ENCODE assay signal across 22 mouse cellular contexts in the genomic region with DNA sequence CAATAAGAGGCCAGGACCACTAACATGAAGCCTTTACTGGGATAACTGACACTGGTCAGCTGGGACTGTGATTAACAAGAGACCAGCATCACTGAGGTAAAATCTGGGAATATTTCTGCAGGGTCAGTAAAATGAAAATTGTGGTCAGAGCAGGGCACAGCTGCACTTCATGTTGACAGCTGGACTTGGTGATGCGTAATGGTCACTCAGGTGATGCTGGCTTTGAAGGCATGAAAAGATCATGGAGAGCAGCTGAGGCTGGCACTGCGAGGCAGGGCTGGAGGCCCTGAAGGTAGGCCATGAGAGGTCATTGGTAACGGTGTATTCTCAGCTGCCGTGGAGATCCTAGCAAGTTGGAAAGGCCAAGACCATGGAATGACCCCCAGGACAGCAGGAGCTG. TPM values are rescaled to one million over a fixed set of nuclear protein-coding genes. Genes with fewer than 3 reads are reported as not detected.
A peak's percentile ranks its signal among the peaks of the same experiment; 100 is the strongest.
DNase-seq lines count a peak whose midpoint lies in the region; ATAC-seq and TF ChIP-seq lines count a peak whose summit lies in the region.
"Had no signal": no experiment of that assay in that cellular context is flagged by ENCODE, and none has a peak within 500 bp of the region (broad histone marks: within the 10 kb centered on the region; RNA-seq: fewer than 3 reads in every experiment).

No protein-coding gene starts in this region.

- TF ChIP-seq POLR2A in myocyte (IDR thresholded peaks at IDR 0.05; ENCODE audit: insufficient read length, low read depth), result no peak

- no peaks in the 10 kb centered on the region for H3K79me3 ChIP-seq in C2C12 (ENCODE audit: low read depth)

- DNase-seq in neural tube, embryonic 10.5 days (ENCODE audit: extremely low spot score, low spot score), result peak; percentile 12
- DNase-seq in thymus, postnatal 14 days, result no peak
- DNase-seq in right cerebral cortex, postnatal 14 days, result no peak
- DNase-seq: adrenal gland, adult 2 months; adrenal gland, adult 8-10 months; adrenal gland, postnatal 10 days; adrenal gland, postnatal 14 days; adrenal gland, postnatal 25 days; adrenal gland, postnatal 36 days; B cell, adult 2 months; cerebellum, adult 11 months; cerebellum, adult 11-12 months; cerebellum, adult 18-20 months; cerebellum, adult 2 months had no signal

- 96% methylated on average over 4 of the region's 4 CpGs for WGBS in neural tube, embryonic 15.5 days

- no peak for TF ChIP-seq CTCF in C2C12 (IDR thresholded peaks at IDR 0.05; ENCODE audit: control insufficient read depth, insufficient read depth, insufficient read length)

- H3K4me1 ChIP-seq in neural tube, embryonic 15.5 days, result peaks cover 31% of the 10 kb centered on the region; the same call in 1 of the 2 replicates

- H3K9ac ChIP-seq in neural tube, embryonic 15.5 days (replicated peaks), result no peak overlapping the region

- no peaks in the 10 kb centered on the region for H3K27me3 ChIP-seq in neural tube, embryonic 15.5 days (replicated peaks)
- no peaks in the 10 kb centered on the region for H3K27me3 ChIP-seq in C2C12 (ENCODE audit: control insufficient read depth, insufficient read depth, insufficient read length)
- no peaks in the 10 kb centered on the region for H3K27me3 ChIP-seq in myocyte (ENCODE audit: control insufficient read depth, insufficient read depth, insufficient read length)
- H3K27me3 ChIP-seq: CH12.LX, Patski had no signal

- H3ac ChIP-seq in C2C12 (ENCODE audit: control insufficient read depth, insufficient read length, low read depth) (no peak overlapping the region), myocyte (ENCODE audit: control insufficient read depth, insufficient read length) (no peak overlapping the region)

- H3K4me2 ChIP-seq in neural tube, embryonic 15.5 days, result no peak overlapping the region
- no peak overlapping the region for H3K4me2 ChIP-seq in myocyte (ENCODE audit: low read depth)

- H3K79me2 ChIP-seq in C2C12 (ENCODE audit: control insufficient read depth, insufficient read depth) (no peaks in the 10 kb centered on the region), myocyte (ENCODE audit: control insufficient read depth, insufficient read depth) (no peaks in the 10 kb centered on the region)

- no peak overlapping the region for H3K4me3 ChIP-seq in neural tube, embryonic 15.5 days (replicated peaks)
- H3K4me3 ChIP-seq in C2C12 (ENCODE audit: insufficient read depth, poor library complexity, severe bottlenecking) (no peak overlapping the region), myocyte (no peak overlapping the region)

- H3K27ac ChIP-seq in neural tube, embryonic 15.5 days (replicated peaks), result no peak overlapping the region

- no peaks in the 10 kb centered on the region for H3K9me3 ChIP-seq in neural tube, embryonic 15.5 days (replicated peaks)
- H3K9me3 ChIP-seq: G1E had no signal

- H3K36me3 ChIP-seq in neural tube, embryonic 15.5 days, result no peaks in the 10 kb centered on the region
- no peaks in the 10 kb centered on the region for H3K36me3 ChIP-seq in C2C12 (ENCODE audit: control insufficient read depth, insufficient read depth)
- no peaks in the 10 kb centered on the region for H3K36me3 ChIP-seq in myocyte (ENCODE audit: control insufficient read depth, insufficient read depth)

- ATAC-seq in neural tube, embryonic 15.5 days (ENCODE audit: low FRiP score), result no peak
- ATAC-seq: activated CD4-positive, CD25-positive, alpha-beta regulatory T cell, adult 4 months; CD4-positive, CD25-positive, alpha-beta regulatory T cell, adult 4 months; Patski had no signal

TF ChIP-seq in C2C12, 6 proteins besides CTCF, POLR2A, EP300 and RAD21:
- TF ChIP-seq CEBPB (IDR thresholded peaks at IDR 0.05; ENCODE audit: low read depth) (no peak), MAX (IDR thresholded peaks at IDR 0.05) (no peak), MYOD1 (IDR thresholded peaks at IDR 0.05; ENCODE audit: control insufficient read depth, insufficient read length, low read depth) (peak; percentile 79), FOSL1 (IDR thresholded peaks at IDR 0.05; ENCODE audit: insufficient read depth, low read length, poor library complexity, severe bottlenecking) (no peak), MYOG (IDR thresholded peaks at IDR 0.05; ENCODE audit: control insufficient read depth, extremely low read depth, insufficient read length) (no peak)

TF ChIP-seq in myocyte, 11 proteins besides CTCF, POLR2A, EP300 and RAD21:
- TF ChIP-seq MYOG (IDR thresholded peaks at IDR 0.05; ENCODE audit: control insufficient read depth in 1 of 3, insufficient read depth in 1 of 3, insufficient read length in 2 of 3, low read depth in 2 of 3) (peak in 2 of 3 experiments; percentile 50 to 56), TCF3 (IDR thresholded peaks at IDR 0.05; ENCODE audit: insufficient read length, low read depth) (peak; percentile 38), MYOD1 (IDR thresholded peaks at IDR 0.05; ENCODE audit: control insufficient read depth in 1 of 3, insufficient read length in 2 of 3, low read depth in 2 of 3) (peak in 2 of 3 experiments; percentile 80 to 84), E2F4 (IDR thresholded peaks at IDR 0.05; ENCODE audit: insufficient read depth) (no peak)

RNA-seq across cellular contexts. Expression of a gene that starts 10.6 kb away (rescaled TPM):
- 1.3 and 1.6 TPM in 2 replicates for polyA plus RNA-seq in neural tube, embryonic 15.5 days (2015; fragmentation: Nextera tagmentation; extraction: Ambion mirVana)
- 3.1 TPM for polyA plus RNA-seq in C2C12 (2012; fragmentation: generic; extraction: Trizol)
- polyA plus RNA-seq in myocyte (2012; fragmentation: generic; extraction: Trizol), result 4.6 TPM
- polyA plus RNA-seq: G1E had no signal

RNA-seq across cellular contexts. Expression of a gene that starts 39.7 kb away (rescaled TPM):
- polyA plus RNA-seq in neural tube, embryonic 15.5 days (2015; fragmentation: Nextera tagmentation; extraction: Ambion mirVana), result 41.4 and 42.0 TPM in 2 replicates
- polyA plus RNA-seq in C2C12 (2012; fragmentation: generic; extraction: Trizol), result 46.4 TPM
- polyA plus RNA-seq in myocyte (2012; fragmentation: generic; extraction: Trizol), result 51.6 TPM

RNA-seq across cellular contexts. Expression of a gene that starts 41.1 kb away (rescaled TPM):
- 11.6 and 11.8 TPM in 2 replicates for polyA plus RNA-seq in neural tube, embryonic 15.5 days (2015; fragmentation: Nextera tagmentation; extraction: Ambion mirVana)
- 189 TPM for polyA plus RNA-seq in C2C12 (2012; fragmentation: generic; extraction: Trizol)
- polyA plus RNA-seq in myocyte (2012; fragmentation: generic; extraction: Trizol), result 219 TPM

Comparison
In these comparisons a context has a peak if more than half of its experiments do, and no peak if none do; other contexts are left out.
1. RNA of a gene that starts 41.1 kb away (polyA plus RNA-seq): 219 TPM in myocyte (single experiment) and 189 TPM in C2C12 (single experiment); 11.6 to 11.8 TPM in neural tube, embryonic 15.5 days; every median in the first group is over 10 times any median in the second.